Comparison of ENCODE assay signal across 8 mouse cellular contexts in the genomic region with DNA sequence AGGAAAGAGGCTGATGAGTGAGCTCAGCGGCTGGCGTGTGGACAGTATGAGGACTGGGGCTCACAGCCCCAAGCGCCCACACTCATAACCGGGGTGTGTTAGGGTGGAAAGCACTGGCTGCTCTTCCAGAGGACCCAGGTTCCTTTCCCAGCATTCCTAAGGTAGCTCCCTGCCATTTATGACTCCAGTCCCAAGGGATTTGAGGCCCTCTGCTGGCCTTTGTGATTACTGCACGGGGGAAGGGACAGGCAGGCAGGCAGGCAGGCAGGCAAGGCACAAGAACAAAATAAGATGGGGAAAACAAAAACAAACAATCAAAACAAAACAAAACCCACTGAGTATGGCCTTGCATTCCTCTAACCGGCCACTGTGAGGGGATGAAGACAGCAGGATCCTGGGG.
DNase-seq lines count a peak whose midpoint lies in the region; ATAC-seq and TF ChIP-seq lines count a peak whose summit lies in the region.

No protein-coding gene starts in this region.

- peak overlapping the region; percentile 38 for H3K4me2 ChIP-seq in heart, embryonic 14.5 days (ENCODE audit: low read length)
- no peak overlapping the region for H3K4me2 ChIP-seq in midbrain, postnatal 0 days (ENCODE audit: low read depth, low read length, poor library complexity, severe bottlenecking)

- no peak overlapping the region for H3K27ac ChIP-seq in ES-Bruce4 (ENCODE audit: insufficient read depth, low read length)
- peak overlapping the region in 1 of 2 experiments; percentile 42; a peak in 2 of 4 replicates for H3K27ac ChIP-seq in heart, embryonic 14.5 days (replicated peaks in 1 of 2; ENCODE audit: control insufficient read depth in 1 of 2, insufficient read depth in 1 of 2, low read depth in 2 of 2, low read length in 2 of 2)
- no peak overlapping the region for H3K27ac ChIP-seq in midbrain, postnatal 0 days (ENCODE audit: low read depth, low read length)

- no peak for TF ChIP-seq POLR2A in ES-Bruce4 (IDR thresholded peaks at IDR 0.05; ENCODE audit: insufficient read depth, low read length)

- TF ChIP-seq CTCF in ES-Bruce4 (IDR thresholded peaks at IDR 0.05; ENCODE audit: low read depth, low read length), result peak; percentile 75
- peak; percentile 78 for TF ChIP-seq CTCF in midbrain, postnatal 0 days (IDR thresholded peaks at IDR 0.05)

- TF ChIP-seq EP300 in ES-Bruce4 (IDR thresholded peaks at IDR 0.05; ENCODE audit: insufficient read depth, low read depth, low read length), result no peak

- 55% methylated on average over 6 of the region's 6 CpGs for WGBS in heart, embryonic 14.5 days
- 67% methylated on average over 6 of the region's 6 CpGs for WGBS in midbrain, postnatal 0 days

- no peaks in the 10 kb centered on the region for H3K36me3 ChIP-seq in ES-Bruce4 (ENCODE audit: control insufficient read depth, insufficient read depth, low read length, poor library complexity, severe bottlenecking)
- peaks cover 23% of the 10 kb centered on the region for H3K36me3 ChIP-seq in heart, embryonic 14.5 days (ENCODE audit: control insufficient read depth, insufficient read depth, low read length)
- peaks cover 17% of the 10 kb centered on the region for H3K36me3 ChIP-seq in midbrain, postnatal 0 days (ENCODE audit: insufficient read depth, low read length)

- H3K9me3 ChIP-seq in ES-Bruce4 (replicated peaks; ENCODE audit: control insufficient read depth, insufficient read depth, low read length, poor library complexity, severe bottlenecking), result no peaks in the 10 kb centered on the region
- no peaks in the 10 kb centered on the region for H3K9me3 ChIP-seq in heart, embryonic 14.5 days (ENCODE audit: control insufficient read depth, low read length)
- H3K9me3 ChIP-seq in midbrain, postnatal 0 days (ENCODE audit: low read length), result no peaks in the 10 kb centered on the region

- H3K4me1 ChIP-seq in ES-Bruce4 (ENCODE audit: control insufficient read depth, insufficient read depth, low read length), result no peaks in the 10 kb centered on the region
- H3K4me1 ChIP-seq in heart, embryonic 14.5 days (ENCODE audit: control insufficient read depth in 2 of 2, insufficient read depth in 2 of 2, low read length in 2 of 2), result peaks cover 25 to 49% of the 10 kb centered on the region in 2 experiments
- no peaks in the 10 kb centered on the region for H3K4me1 ChIP-seq in midbrain, postnatal 0 days (ENCODE audit: insufficient read depth, low read length)

- no peak for ATAC-seq in heart, embryonic 14.5 days (ENCODE audit: insufficient number of reproducible peaks, insufficient read depth, low FRiP score, low read depth)
- peak; percentile 47; the same call in 1 of the 2 replicates for ATAC-seq in midbrain, postnatal 0 days (ENCODE audit: low FRiP score)

- H3K27me3 ChIP-seq in ES-Bruce4 (ENCODE audit: control insufficient read depth, insufficient read depth, low read length, poor library complexity, severe bottlenecking), result no peaks in the 10 kb centered on the region
- no peaks in the 10 kb centered on the region for H3K27me3 ChIP-seq in heart, embryonic 14.5 days (ENCODE audit: control insufficient read depth, insufficient read depth, low read length)
- H3K27me3 ChIP-seq in midbrain, postnatal 0 days (ENCODE audit: insufficient read depth, low read length), result no peaks in the 10 kb centered on the region

- peak; percentile 34 to 83 for DNase-seq in heart, adult 18-20 months
- DNase-seq in heart, adult 11 months, result no peak
- peak; percentile 65 to 66 for DNase-seq in cerebellum, postnatal 36 days
- peak; percentile 42 to 74 for DNase-seq in layer of hippocampus, adult 18-20 months (ENCODE audit: low spot score in 2 of 2)
- peak; percentile 71 for DNase-seq in midbrain, postnatal 0 days (ENCODE audit: low spot score)
- no peak for DNase-seq in T-cell, adult 2 months (ENCODE audit: low spot score)

- peak overlapping the region; percentile 42 for H3K9ac ChIP-seq in ES-Bruce4 (ENCODE audit: low read depth, poor library complexity, severe bottlenecking)
- H3K9ac ChIP-seq in heart, embryonic 14.5 days (ENCODE audit: low read length), result 0 out of 2 replicates have a peak overlapping the region, but pooled peaks have one; percentile 26
- no peak overlapping the region for H3K9ac ChIP-seq in midbrain, postnatal 0 days (replicated peaks; ENCODE audit: low read length, poor library complexity, severe bottlenecking)

- H3K4me3 ChIP-seq in ES-Bruce4 (ENCODE audit: low read depth, low read length), result peak overlapping the region; percentile 64
- no peak overlapping the region for H3K4me3 ChIP-seq in heart, embryonic 14.5 days (ENCODE audit: control insufficient read depth in 1 of 2, insufficient read depth in 1 of 2, low read depth in 1 of 2, low read length in 2 of 2)
- no peak overlapping the region for H3K4me3 ChIP-seq in midbrain, postnatal 0 days (ENCODE audit: low read depth, low read length)

Comparison
In these comparisons a context has a peak if more than half of its experiments do, and no peak if none do; other contexts are left out.
1. DNase-seq: peak in heart, adult 18-20 months (2 of 2), cerebellum, postnatal 36 days (2 of 2), layer of hippocampus, adult 18-20 months (2 of 2) and midbrain, postnatal 0 days (single experiment); none in heart, adult 11 months (single experiment) and T-cell, adult 2 months (single experiment).